Mouse (Mus musculus): ENCODE results near the gene Tapbp. TPM values are rescaled to one million over a fixed set of nuclear protein-coding genes. Genes with fewer than 3 reads are reported as not detected.
"Not testable (repeated sequence)": the region's sequence is repeated elsewhere in the genome, so short reads cannot be mapped to it uniquely, and the experiment has no call there.

Gene Tapbp
- polyA plus RNA-seq (2012; rRNA removed) = 84.7 and 122 TPM in 2 replicates

DNA sequence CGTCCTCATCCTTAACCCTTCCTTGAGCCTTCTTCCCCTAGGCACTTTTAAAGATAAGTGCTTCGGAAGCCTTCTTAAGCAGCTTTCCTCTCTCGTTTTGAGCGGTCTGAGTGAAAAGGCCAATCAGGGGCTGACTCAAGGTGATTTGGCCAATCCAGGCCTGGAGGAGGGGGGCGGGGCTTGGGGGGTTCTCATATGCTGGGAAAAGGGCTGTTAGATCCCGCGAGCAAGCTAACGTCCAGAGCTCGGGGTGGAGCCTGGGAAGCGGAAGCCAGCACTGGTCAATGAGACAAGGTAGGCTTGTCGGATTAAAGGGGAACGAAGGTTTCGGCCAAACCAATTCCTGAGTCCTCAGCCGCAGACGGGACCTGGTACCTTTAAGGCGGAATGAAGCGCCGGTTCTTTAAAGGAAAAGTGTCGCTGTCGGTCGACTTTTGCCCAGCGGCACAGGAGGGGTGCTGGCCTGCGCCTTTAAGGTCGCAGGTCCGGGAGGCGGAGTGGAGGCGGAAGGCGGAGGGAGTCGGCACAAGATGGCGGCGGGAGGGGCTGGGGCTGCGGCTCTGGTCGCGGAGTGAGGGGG, at the start of gene Tapbp, which contains the start of gene Zbtb22:
Gene Tapbp (plus strand): TSS at position 229 of the 580 bp plus-strand sequence.
Gene Zbtb22 (plus strand): TSS at position 234 of the 580 bp plus-strand sequence.
- DNase-seq (ENCODE audit: low spot score) = peak; percentile 82

- not testable (repeated sequence) for DNase-seq (ENCODE audit: low spot score)
Observed at GRCm38 (mm10) chr17:33873537-33873936, 42.2 kb upstream of the Tapbp start, which contains the start of gene Gm7029. Gene Gm7029 (plus strand): TSS chr17:33873837.

GRCm38 (mm10) chr17:33874411-33874810, 41.3 kb upstream of the Tapbp start:
- no peak for DNase-seq (ENCODE audit: low spot score)

DNA sequence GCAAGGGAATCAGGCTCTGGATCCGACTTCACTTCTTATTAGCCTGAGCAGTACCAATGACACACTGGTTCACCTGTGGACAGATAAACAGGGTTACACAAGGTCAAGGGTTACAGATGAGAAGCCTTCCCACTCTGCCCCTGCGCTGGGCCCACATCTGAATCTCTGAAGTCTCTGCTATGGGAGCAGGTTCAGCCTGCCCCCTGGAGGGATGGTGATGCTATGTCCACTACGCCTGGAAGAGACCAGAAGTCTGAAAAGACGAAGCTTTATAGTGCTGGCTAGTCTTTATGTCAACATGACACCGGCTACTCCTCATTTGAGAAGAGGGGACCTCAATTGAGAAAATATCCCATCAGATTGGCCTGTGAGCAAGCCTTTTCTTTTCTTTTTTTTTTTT, 39.9 kb upstream of the Tapbp start:
- DNase-seq (ENCODE audit: low spot score) = not testable (repeated sequence)

DNA sequence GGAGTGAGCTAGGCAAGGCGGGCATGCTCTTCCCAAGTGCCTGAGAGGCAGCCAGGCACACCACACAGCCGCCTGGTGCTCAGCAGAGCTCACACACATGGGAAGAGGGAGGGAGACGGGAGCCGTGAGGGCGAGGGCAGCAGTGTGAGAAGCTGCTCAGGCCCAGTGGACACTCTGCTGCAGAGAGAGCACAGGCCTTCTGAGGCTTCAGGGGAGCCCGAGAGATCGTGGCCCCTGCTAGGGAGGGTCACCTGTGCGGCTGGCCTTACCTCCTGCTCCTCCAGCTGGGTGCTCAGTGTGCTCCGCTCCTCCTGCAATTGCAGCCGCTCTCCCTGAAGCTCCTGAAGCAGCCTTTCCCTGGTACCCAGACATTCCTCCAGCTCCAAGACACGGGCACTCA, 31.4 kb upstream of the Tapbp start:
- not testable (repeated sequence) for DNase-seq (ENCODE audit: low spot score)

GRCm38 (mm10) chr17:33887802-33888201, 27.9 kb upstream of the Tapbp start:
- DNase-seq (ENCODE audit: low spot score) = not testable (repeated sequence)

DNA sequence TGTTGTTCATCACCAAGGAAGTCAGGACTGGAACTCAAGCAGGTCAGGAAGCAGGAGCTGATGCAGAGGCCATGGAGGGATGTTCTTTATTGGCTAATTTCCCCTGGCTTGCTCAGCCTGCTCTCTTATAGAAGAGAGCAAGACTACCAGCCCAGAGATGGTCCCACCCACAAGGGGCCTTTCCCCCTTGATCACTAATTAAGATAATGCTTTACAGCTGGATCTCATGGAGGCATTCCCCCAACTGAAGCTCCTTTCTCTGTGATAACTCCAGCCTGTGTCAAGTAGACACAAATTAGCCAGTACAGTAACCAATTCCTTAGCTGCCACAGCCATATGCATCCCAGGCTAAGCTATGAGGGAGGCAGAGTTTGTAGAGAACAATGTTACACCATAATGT, 27.5 kb upstream of the Tapbp start:
- not testable (repeated sequence) for DNase-seq (ENCODE audit: low spot score)

DNA sequence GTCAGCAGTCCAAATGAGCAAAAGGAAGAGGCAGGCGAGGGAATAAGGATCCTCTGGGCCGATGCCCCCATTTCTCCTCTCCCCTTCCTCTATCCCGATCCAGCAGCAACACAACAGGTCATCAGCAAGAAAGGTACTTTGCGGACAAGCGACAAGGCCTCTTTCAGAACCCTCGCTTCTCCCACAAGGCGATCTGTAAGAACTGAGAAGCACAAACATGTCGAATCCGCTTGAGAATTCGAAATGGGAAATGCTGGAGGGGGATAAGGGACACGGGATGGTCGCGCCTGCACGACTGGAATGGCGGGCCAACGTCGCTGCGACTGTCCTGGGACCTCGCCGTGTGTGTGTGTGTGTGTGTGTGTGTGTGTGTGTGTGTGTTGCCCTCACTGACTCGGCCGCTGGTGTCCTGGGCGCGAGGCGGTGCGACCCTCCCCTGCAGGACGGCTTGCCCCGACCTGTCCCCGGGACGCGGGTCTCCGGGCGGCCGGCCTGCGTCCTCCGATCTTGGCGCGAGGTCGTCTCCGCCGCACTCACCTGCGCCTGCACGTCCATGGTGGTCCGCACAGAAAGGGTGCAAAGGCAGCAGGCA, 25.7 kb upstream of the Tapbp start:
- not testable (repeated sequence) for DNase-seq (ENCODE audit: low spot score)

GRCm38 (mm10) chr17:33890533-33891059, 25.1 kb upstream of the Tapbp start, which contains the start of gene Kifc1:
Gene Kifc1 (minus strand): TSS chr17:33890661.
- DNase-seq (ENCODE audit: low spot score) = peak; percentile 94

GRCm38 (mm10) chr17:33891357-33891756, 24.3 kb upstream of the Tapbp start:
- DNase-seq (ENCODE audit: low spot score) = no peak

DNA sequence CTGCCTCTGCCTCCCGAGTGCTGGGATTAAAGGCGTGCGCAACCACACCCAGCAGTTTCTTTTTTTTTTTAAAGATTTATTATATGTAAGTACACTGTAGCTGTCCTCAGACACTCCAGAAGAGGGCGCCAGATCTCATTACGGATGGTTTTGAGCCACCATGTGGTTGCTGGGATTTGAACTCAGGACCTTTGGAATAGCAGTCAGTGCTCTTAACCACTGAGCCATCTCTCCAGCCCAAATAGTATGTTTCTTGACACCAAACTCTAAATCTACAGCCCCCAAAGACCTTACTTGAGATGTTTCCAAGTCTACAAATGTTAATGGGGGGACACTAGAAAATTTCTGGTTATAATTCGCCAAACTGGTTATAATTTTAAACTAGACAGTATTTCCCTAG, 23.8 kb upstream of the Tapbp start:
- DNase-seq (ENCODE audit: low spot score) = not testable (repeated sequence)

- no peak for DNase-seq (ENCODE audit: low spot score)
Observed at GRCm38 (mm10) chr17:33892429-33892828, 23.3 kb upstream of the Tapbp start.

DNA sequence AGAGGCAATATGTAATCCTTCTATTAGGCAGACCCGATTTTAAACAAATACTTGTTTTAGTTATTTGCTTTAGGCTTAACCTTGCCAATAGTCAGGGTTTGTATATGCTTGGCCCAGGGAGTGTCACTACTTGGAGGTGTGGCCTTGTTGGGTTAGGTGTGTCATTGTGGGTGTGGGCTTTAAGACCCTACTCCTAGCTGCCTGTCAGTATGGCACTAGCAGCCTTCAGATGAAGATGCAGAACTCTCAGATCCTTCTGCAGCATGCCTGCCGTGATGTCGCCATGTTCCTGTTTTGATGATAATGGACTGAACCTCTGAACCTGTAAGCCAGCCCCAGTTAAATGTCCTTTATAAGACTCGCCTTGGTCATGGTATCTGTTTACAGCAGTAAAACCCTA, 22.7 kb upstream of the Tapbp start:
- not testable (repeated sequence) for DNase-seq (ENCODE audit: low spot score)

- DNase-seq (ENCODE audit: low spot score) = no peak
Observed at GRCm38 (mm10) chr17:33897114-33897794, 18.4 kb upstream of the Tapbp start.

DNA sequence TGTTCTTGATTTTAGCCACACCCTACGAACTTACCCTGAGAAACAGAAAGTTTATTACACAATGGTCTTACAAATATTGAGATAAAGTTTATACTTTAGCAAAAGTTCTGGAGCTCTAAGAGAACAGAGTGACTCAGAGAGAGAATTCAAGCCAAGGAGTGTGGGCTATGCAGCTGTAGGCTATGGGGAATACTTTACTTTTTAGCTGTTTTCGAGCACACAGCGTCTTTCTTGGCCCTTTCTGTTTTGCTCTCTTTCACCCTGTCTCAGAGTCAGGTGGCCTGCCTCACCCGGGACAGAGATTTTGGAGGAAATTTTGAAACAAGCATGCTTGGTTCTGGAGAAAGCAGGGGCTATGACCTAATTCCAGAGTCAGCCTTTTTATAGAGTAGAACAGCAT, 17.5 kb upstream of the Tapbp start:
- not testable (repeated sequence) for DNase-seq (ENCODE audit: low spot score)

GRCm38 (mm10) chr17:33899642-33900041, 16.1 kb upstream of the Tapbp start:
- DNase-seq (ENCODE audit: low spot score) = no peak

DNA sequence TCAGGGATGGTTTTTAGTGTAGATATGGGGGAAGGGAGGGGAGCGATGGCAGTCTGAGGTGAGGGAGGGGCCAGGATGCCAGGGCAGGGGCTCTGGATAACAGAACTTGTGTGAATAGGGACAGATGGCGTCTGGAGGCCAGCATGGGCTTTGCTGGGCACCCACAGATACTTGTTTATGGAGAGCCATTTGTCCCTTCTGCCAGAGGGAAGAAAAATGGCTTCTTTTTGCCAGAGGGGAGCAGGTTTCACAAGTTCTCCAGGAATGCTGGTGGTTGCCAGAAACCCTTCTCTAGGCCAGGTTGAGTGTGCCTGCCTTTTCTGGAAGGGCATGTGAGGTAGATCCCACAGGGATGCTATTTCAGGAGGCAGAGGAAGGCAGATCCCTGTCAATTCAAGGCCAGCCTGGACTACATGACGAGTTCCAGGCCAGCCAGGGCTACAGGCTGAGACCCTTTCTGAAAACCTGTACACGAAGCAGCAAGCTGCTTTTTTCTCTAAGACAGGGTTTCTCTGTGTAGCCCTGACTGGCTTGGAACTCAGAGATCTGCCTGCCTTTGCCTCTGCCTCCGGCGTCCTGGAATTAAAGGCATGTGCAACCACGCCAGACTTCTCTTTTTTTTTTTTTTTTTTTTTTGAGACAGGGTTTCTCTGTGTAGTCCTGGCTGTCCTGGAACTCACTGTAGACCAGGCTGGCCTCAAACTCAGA, 15.3 kb upstream of the Tapbp start:
- no peak for DNase-seq (ENCODE audit: low spot score)

GRCm38 (mm10) chr17:33900989-33901314, 14.7 kb upstream of the Tapbp start:
- no peak for DNase-seq (ENCODE audit: low spot score)

GRCm38 (mm10) chr17:33901653-33902052, 14.0 kb upstream of the Tapbp start:
- no peak for DNase-seq (ENCODE audit: low spot score)

- DNase-seq (ENCODE audit: low spot score) = no peak
Observed at GRCm38 (mm10) chr17:33902079-33902478, 13.6 kb upstream of the Tapbp start.

- no peak for DNase-seq (ENCODE audit: low spot score)
Observed at GRCm38 (mm10) chr17:33902491-33902890, 13.2 kb upstream of the Tapbp start.

All from urinary bladder, adult 2 months (tissue).